Mouse (Mus musculus) spleen, adult 18-20 months (tissue): ENCODE measurements around the gene Nyap2.

Source experiments
- DNase-seq, 2 experiments: peaks; one replicate each; pipeline ENCODE4 v3.0.0; 2022; ENCODE audit warnings: mixed read lengths in 2 of 2

Gene Nyap2

GRCm38 (mm10) chr1:81076831-81077664, at the start of gene Nyap2:
Gene Nyap2 (plus strand): TSS chr1:81076950.
- DNase-seq: no peak

- no peak for DNase-seq
Observed at GRCm38 (mm10) chr1:81042907-81043868, 33.6 kb upstream of the Nyap2 start.

GRCm38 (mm10) chr1:81058340-81058739, 18.4 kb upstream of the Nyap2 start:
- DNase-seq: no peak

- DNase-seq: no peak
Observed at GRCm38 (mm10) chr1:81058835-81059234, 17.9 kb upstream of the Nyap2 start.

GRCm38 (mm10) chr1:81062811-81063210, 13.9 kb upstream of the Nyap2 start:
- no peak for DNase-seq

GRCm38 (mm10) chr1:81076259-81076658, 491 bp upstream of the Nyap2 start:
- no peak for DNase-seq

GRCm38 (mm10) chr1:81077665-81078314, 1.0 kb downstream of the Nyap2 start:
- DNase-seq: no peak

GRCm38 (mm10) chr1:81087485-81087884, 10.7 kb downstream of the Nyap2 start:
- DNase-seq: no peak

GRCm38 (mm10) chr1:81090400-81090799, 13.7 kb downstream of the Nyap2 start:
- no peak for DNase-seq

GRCm38 (mm10) chr1:81090979-81091378, 14.2 kb downstream of the Nyap2 start:
- DNase-seq: no peak

GRCm38 (mm10) chr1:81092056-81092455, 15.3 kb downstream of the Nyap2 start:
- no peak for DNase-seq

GRCm38 (mm10) chr1:81092886-81093285, 16.1 kb downstream of the Nyap2 start:
- DNase-seq: no peak

- DNase-seq: no peak
Observed at GRCm38 (mm10) chr1:81098950-81099349, 22.2 kb downstream of the Nyap2 start.

- DNase-seq: no peak
Observed at GRCm38 (mm10) chr1:81101749-81102148, 25.0 kb downstream of the Nyap2 start.

- no peak for DNase-seq
Observed at GRCm38 (mm10) chr1:81119732-81120131, 43.0 kb downstream of the Nyap2 start.

GRCm38 (mm10) chr1:81132007-81132712, 55.4 kb downstream of the Nyap2 start:
- no peak for DNase-seq

GRCm38 (mm10) chr1:81143855-81144254, 67.1 kb downstream of the Nyap2 start:
- no peak for DNase-seq

- DNase-seq: no peak
Observed at GRCm38 (mm10) chr1:81145576-81145975, 68.8 kb downstream of the Nyap2 start.

GRCm38 (mm10) chr1:81169245-81169644, 92.5 kb downstream of the Nyap2 start:
- DNase-seq: no peak

GRCm38 (mm10) chr1:81172703-81173102, 96.0 kb downstream of the Nyap2 start:
- DNase-seq: no peak

GRCm38 (mm10) chr1:81173303-81173702, 96.6 kb downstream of the Nyap2 start:
- DNase-seq: no peak

- no peak for DNase-seq
Observed at GRCm38 (mm10) chr1:81179725-81180124, 103.0 kb downstream of the Nyap2 start.
